Mouse (Mus musculus) mammary gland, adult 2 months (tissue): ENCODE results near the gene Vmn1r219. TPM values are rescaled to one million over a fixed set of nuclear protein-coding genes. Genes with fewer than 3 reads are reported as not detected.

Source experiments
- polyA plus RNA-seq: library from polyadenylated mRNA; depleted of rRNA; stranded (reverse); fragments of >200 nt; gene quantifications from 2 replicates; pipeline ENCODE4 v1.2.3, GENCODE M21; 2012; ENCODE audit warnings: low replicate concordance; rRNA removed

Vmn1r219 gene
- polyA plus RNA-seq, result not detected in 2 replicates

DNA sequence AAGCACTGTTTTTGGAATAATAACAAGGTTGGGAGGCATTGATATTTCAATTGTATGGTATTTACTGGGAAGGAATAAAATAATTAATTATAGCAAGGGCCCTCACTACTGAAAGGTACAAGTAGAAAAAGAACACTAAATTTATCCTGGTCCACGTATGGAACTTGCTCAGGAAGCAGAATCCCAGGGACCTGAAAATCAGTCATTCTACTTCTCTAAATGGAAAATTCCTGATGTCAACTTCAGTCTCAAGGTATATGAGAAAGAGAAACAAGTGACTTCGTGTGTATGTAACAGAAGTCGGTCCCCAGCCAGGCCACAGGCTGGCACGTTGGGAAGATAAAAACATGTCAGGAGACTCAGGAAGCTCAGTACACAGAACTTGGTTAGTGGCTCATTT, at the start of gene Vmn1r219:
Gene Vmn1r219, plus strand, starts transcription at position 301 of the 400 bp plus-strand sequence.

GRCm38 (mm10) chr13:23118126-23118525, 41.0 kb upstream of the Vmn1r219 start, which contains the start of gene Vmn1r217:
TSS of gene Vmn1r217 (minus strand) at chr13:23118226.

DNA sequence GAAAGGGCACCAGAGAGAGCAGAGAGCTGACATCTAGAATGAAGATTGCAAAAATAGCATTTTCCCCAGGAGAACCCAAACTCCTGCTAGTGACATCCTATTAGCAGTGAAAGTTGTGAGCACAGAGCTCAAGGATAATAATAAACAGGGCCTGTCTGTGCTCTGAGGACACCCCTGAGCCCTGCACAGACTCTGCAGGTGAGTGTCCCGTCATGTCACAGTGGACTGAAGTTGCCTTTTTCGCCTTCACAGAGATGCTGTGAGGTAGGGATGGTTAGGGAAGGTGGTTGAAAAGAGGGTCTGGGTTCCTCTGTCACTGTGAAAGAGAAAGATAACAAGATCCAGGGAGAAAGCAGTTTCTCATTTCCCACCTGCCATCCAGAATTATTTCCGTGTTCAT, 26.0 kb upstream of the Vmn1r219 start, which contains the start of gene Vmn1r218:
Gene Vmn1r218, plus strand, starts transcription at position 57 of the 400 bp plus-strand sequence.

GRCm38 (mm10) chr13:23187875-23188274, 28.8 kb downstream of the Vmn1r219 start, which contains the start of gene Vmn1r220:
TSS of gene Vmn1r220 (minus strand) at chr13:23187975.

GRCm38 (mm10) chr13:23213827-23214226, 54.7 kb downstream of the Vmn1r219 start, which contains the start of gene Vmn1r221:
TSS of gene Vmn1r221 (plus strand) at chr13:23214127.

Other genes with a start within 250 kb of the Vmn1r219 start
- not detected in 2 replicates for gene Vmn1r213, start 151.7 kb upstream of the Vmn1r219 start, polyA plus RNA-seq
- not detected in 2 replicates for gene Vmn1r214, start 128.9 kb upstream of the Vmn1r219 start, polyA plus RNA-seq
- gene Vmn1r215, start 91.3 kb upstream of the Vmn1r219 start, polyA plus RNA-seq, result not detected in 2 replicates
- gene Vmn1r217, start 41.1 kb upstream of the Vmn1r219 start, polyA plus RNA-seq, result not detected in 2 replicates
- gene Vmn1r218, start 26.2 kb upstream of the Vmn1r219 start, polyA plus RNA-seq, result not detected in 2 replicates
- not detected in 2 replicates for gene Vmn1r220, start 28.7 kb downstream of the Vmn1r219 start, polyA plus RNA-seq
- not detected in 2 replicates for gene Vmn1r221, start 54.8 kb downstream of the Vmn1r219 start, polyA plus RNA-seq
- not detected in 2 replicates for gene Vmn1r222, start 76.6 kb downstream of the Vmn1r219 start, polyA plus RNA-seq
- gene Vmn1r223, start 87.8 kb downstream of the Vmn1r219 start, polyA plus RNA-seq, result not detected in 2 replicates
- 0.82 and 2.2 TPM in 2 replicates for gene Zfp322a, start 209.9 kb downstream of the Vmn1r219 start, polyA plus RNA-seq